Mouse (Mus musculus): ENCODE measurements around the gene Hist1h2an. TPM values are rescaled to one million over a fixed set of nuclear protein-coding genes. Genes with fewer than 3 reads are reported as not detected.
"Not testable (repeated sequence)": the region's sequence is repeated elsewhere in the genome, so short reads cannot be mapped to it uniquely, and the experiment has no call there.

The Hist1h2an gene
- 14.9 and 15.3 TPM in 2 replicates for polyA plus RNA-seq (2011; ENCODE audit: insufficient read depth, insufficient read length, low replicate concordance, missing spikeins)

- under 1% methylated on average over 40 of the region's 63 CpGs for WGBS
- H3K4me3 ChIP-seq (replicated peaks; ENCODE audit: control insufficient read depth, low read depth, low read length) = peak within 1 kb of the TSS; percentile 63
- H3K4me1 ChIP-seq (ENCODE audit: control insufficient read depth, insufficient read depth, low read length) = not testable (repeated sequence)
- TF ChIP-seq POLR2A (IDR thresholded peaks at IDR 0.05; ENCODE audit: borderline replicate concordance, control insufficient read depth, low read depth, low read length) = peak; percentile 95
- H3K27ac ChIP-seq (ENCODE audit: control insufficient read depth, insufficient read depth, low read depth, low read length, poor library complexity) = peak within 1 kb of the TSS; percentile 96
These were observed at the start of gene Hist1h2an, which contains the start of gene Hist1h2bp for GRCm38 (mm10) chr13:21786899-21787629. Hist1h2an (minus strand) TSS chr13:21787218. Hist1h2bp (plus strand) TSS chr13:21787461.

DNA sequence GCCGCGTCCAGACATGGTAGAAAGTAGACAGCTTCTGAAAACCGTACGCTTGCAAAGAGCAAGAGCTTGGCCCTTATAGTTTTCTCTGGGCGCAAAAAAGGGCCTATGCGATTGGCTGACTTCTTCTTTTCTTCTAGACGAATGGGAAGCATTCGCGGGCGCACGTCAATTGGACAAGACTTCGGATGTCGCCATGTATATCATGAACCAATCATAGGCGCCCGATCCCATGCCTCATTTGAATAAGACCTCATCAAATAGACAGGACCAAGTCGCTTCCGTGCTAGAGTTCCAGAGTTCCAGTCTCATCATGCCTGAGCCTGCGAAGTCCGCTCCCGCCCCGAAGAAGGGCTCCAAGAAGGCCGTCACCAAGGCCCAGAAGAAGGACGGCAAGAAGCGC lies 46.4 kb upstream of the Hist1h2an start, which contains the start of the genes Hist1h2ap and Hist1h2br:
TSS of gene Hist1h2ap (minus strand) at position 47 of the 400 bp plus-strand sequence.
TSS of gene Hist1h2br (plus strand) at position 283 of the 400 bp plus-strand sequence.
- not testable (repeated sequence) for H3K27ac ChIP-seq (ENCODE audit: control insufficient read depth, insufficient read depth, low read depth, low read length, poor library complexity); H3K4me1 ChIP-seq (ENCODE audit: control insufficient read depth, insufficient read depth, low read length); H3K4me3 ChIP-seq (replicated peaks; ENCODE audit: control insufficient read depth, low read depth, low read length)
- WGBS = no CpG with 5 or more reads among the region's 24 CpGs

DNA sequence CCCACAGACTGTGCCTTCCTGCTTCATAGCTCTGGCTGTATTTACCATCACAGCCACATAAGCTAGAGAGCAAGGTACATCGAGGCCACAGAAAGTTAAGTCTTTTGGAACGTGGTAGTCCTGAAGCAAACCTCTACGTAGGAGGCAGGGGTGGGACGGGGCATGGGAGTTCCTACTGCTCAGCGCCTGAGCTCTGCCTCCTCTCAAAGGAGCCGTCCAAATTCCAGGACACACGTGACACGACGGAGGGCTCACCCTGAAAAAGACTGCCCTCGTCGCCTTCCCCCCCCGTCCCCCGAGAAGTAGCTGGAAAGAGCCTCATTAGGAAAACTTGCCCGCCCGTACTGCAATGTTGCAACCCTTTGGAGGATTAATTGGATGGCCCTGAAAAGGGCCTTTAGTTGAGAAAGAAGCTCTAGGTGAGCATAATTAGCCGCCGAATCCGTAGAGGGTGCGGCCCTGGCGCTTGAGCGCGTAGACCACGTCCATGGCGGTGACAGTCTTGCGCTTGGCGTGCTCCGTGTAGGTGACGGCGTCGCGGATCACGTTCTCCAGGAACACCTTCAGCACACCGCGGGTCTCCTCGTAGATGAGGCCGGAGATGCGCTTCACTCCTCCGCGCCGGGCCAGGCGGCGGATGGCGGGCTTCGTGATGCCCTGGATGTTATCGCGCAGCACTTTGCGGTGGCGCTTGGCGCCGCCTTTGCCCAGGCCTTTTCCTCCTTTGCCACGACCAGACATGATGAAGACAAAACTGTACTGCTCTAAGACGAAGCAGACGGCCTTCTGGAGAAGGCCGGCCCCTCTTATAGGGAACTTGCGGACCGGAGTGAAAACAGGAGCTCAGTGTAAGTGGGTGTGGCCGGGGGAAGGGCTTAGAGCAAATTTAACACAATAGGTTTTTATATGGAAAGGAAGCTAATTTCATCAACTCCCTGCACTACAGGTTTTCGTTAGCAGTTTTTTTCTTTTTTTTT lies 44.7 kb upstream of the Hist1h2an start, which contains the start of gene Hist1h4n:
TSS of gene Hist1h4n (minus strand) at position 779 of the 977 bp plus-strand sequence.
- WGBS = under 1% methylated on average over 26 of the region's 58 CpGs
- Histone ChIP-seq H3K4me3 (replicated peaks; ENCODE audit: control insufficient read depth, low read depth, low read length) (peak within 1 kb of the TSS; percentile 27), H3K27ac (ENCODE audit: control insufficient read depth, insufficient read depth, low read depth, low read length, poor library complexity) (peak within 1 kb of the TSS; percentile 82)
- H3K4me1 ChIP-seq (ENCODE audit: control insufficient read depth, insufficient read depth, low read length) = not testable (repeated sequence)
- 0 out of 2 replicates have a peak, but pooled peaks have one; percentile 26 for TF ChIP-seq POLR2A (IDR thresholded peaks at IDR 0.05; ENCODE audit: borderline replicate concordance, control insufficient read depth, low read depth, low read length)

DNA sequence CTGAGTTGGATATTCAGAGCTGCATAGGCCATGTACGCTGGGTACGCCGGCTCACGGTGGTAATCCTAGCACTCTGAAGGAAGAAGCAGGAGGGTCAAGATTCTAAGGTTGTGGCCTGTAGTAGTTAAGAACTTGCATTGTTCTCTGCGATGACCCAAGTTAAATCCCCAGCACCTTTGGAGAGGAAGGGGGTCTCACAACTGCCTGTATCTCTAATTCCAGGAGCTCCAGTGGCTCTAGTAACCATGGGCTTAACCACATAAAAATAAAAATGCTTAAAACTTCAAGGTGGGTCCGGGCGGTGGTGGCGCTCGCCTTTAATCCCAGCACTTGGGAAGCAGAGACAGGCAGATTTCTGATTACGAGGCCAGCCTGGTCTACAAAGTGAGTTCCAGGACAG lies 43.3 kb upstream of the Hist1h2an start:
- peak overlapping the region; percentile 16 for H3K4me3 ChIP-seq (replicated peaks; ENCODE audit: control insufficient read depth, low read depth, low read length)
- WGBS = 92% methylated on average over 10 of the region's 10 CpGs
- H3K27ac ChIP-seq (ENCODE audit: control insufficient read depth, insufficient read depth, low read depth, low read length, poor library complexity) = 0 out of 2 replicates have a peak overlapping the region, but pooled peaks have one; percentile 24

DNA sequence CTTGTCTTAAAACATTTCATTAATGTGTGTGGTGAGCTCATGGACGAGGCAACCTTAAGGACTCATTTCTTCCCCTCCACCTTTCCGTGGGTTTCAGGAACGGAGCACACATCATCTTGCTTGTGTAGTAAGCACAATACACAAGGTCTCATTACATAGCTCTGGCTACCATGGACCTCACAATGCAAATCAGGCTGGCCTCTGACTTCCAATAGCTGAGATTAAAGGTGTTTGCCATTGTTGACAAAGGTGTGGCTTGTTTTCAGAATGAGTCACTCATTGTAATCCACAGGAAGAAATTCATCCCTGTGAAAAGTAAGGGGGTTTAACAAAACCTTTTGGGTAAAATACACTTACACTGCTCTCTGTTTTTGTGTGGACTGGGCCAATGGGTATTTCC lies 41.5 kb upstream of the Hist1h2an start:
- no peak overlapping the region for H3K4me3 ChIP-seq (replicated peaks; ENCODE audit: control insufficient read depth, low read depth, low read length)
- no peak overlapping the region for H3K27ac ChIP-seq (ENCODE audit: control insufficient read depth, insufficient read depth, low read depth, low read length, poor library complexity)
- peaks cover 1% of the 10 kb centered on the region; the same call in 1 of the 2 replicates for H3K4me1 ChIP-seq (ENCODE audit: control insufficient read depth, insufficient read depth, low read length)
- no peak for TF ChIP-seq POLR2A (IDR thresholded peaks at IDR 0.05; ENCODE audit: borderline replicate concordance, control insufficient read depth, low read depth, low read length)
- TF ChIP-seq CTCF (IDR thresholded peaks at IDR 0.05; ENCODE audit: control insufficient read depth, insufficient read depth, low read length) = no peak
- WGBS = 84% methylated on average over 3 of the region's 3 CpGs

More for the DNA sequence above, 43.3 kb upstream of the Hist1h2an start:
- TF ChIP-seq POLR2A (IDR thresholded peaks at IDR 0.05; ENCODE audit: borderline replicate concordance, control insufficient read depth, low read depth, low read length) (no peak), CTCF (IDR thresholded peaks at IDR 0.05; ENCODE audit: control insufficient read depth, insufficient read depth, low read length) (no peak)
- H3K4me1 ChIP-seq (ENCODE audit: control insufficient read depth, insufficient read depth, low read length) = peaks cover 1% of the 10 kb centered on the region; the same call in 1 of the 2 replicates

DNA sequence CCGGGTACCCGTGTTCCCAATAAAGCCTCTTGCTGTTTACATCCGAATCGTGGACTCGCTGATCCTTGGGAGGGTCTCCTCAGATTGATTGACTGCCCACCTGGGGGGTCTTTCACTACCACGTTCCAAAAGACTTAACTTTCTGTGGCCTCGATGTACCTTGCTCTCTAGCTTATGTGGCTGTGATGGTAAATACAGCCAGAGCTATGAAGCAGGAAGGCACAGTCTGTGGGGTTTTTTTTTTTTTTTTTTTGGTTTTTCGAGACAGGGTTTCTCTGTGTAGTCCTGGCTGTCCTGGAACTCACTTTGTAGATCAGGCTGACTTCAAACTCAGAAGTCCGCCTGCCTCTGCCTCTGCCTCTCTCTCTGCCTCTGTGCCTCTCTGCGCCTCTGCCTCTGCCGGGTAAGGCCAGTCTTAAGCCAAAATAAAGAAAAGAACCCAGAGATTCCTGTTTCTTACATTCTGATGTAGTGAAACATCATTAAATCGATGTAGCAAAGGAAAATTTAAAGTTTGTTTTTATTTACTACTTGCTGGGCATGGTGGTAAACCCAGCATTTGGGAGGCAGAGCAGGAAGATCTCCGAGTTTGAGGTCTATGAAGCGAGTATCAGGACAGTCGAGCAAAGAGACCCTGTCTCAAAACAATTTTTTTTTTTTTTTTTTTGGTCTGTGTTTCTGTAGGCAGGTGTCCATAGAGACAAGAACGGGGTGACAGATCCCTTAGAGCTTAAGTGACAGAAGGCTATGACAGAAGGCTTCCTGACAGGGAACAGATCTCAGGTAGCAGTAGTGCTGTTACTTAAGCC lies 33.3 kb upstream of the Hist1h2an start:
- not testable (repeated sequence) for H3K4me1 ChIP-seq (ENCODE audit: control insufficient read depth, insufficient read depth, low read length); H3K27ac ChIP-seq (ENCODE audit: control insufficient read depth, insufficient read depth, low read depth, low read length, poor library complexity); H3K4me3 ChIP-seq (replicated peaks; ENCODE audit: control insufficient read depth, low read depth, low read length)
- 79% methylated on average over 7 of the region's 16 CpGs for WGBS

DNA sequence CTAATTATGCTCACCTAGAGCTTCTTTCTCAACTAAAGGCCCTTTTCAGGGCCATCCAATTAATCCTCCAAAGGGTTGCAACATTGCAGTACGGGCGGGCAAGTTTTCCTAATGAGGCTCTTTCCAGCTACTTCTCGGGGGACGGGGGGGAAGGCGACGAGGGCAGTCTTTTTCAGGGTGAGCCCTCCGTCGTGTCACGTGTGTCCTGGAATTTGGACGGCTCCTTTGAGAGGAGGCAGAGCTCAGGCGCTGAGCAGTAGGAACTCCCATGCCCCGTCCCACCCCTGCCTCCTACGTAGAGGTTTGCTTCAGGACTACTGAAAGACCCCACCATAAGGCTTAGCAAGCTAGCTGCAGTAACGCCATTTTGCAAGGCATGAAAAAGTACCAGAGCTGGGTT lies 25.1 kb upstream of the Hist1h2an start:
- Histone ChIP-seq H3K4me3 (replicated peaks; ENCODE audit: control insufficient read depth, low read depth, low read length) (peak overlapping the region; percentile 31), H3K27ac (ENCODE audit: control insufficient read depth, insufficient read depth, low read depth, low read length, poor library complexity) (peak overlapping the region; percentile 83)
- WGBS = under 1% methylated on average over 14 of the region's 14 CpGs
- not testable (repeated sequence) for H3K4me1 ChIP-seq (ENCODE audit: control insufficient read depth, insufficient read depth, low read length)

DNA sequence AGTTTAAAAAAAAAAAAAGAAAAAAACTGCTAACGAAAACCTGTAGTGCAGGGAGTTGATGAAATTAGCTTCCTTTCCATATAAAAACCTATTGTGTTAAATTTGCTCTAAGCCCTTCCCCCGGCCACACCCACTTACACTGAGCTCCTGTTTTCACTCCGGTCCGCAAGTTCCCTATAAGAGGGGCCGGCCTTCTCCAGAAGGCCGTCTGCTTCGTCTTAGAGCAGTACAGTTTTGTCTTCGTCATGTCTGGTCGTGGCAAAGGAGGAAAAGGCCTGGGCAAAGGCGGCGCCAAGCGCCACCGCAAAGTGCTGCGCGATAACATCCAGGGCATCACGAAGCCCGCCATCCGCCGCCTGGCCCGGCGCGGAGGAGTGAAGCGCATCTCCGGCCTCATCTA lies 24.5 kb upstream of the Hist1h2an start, which contains the start of gene Hist1h4m:
TSS of gene Hist1h4m (plus strand) at position 208 of the 400 bp plus-strand sequence.
- H3K4me1 ChIP-seq (ENCODE audit: control insufficient read depth, insufficient read depth, low read length) = not testable (repeated sequence)

DNA sequence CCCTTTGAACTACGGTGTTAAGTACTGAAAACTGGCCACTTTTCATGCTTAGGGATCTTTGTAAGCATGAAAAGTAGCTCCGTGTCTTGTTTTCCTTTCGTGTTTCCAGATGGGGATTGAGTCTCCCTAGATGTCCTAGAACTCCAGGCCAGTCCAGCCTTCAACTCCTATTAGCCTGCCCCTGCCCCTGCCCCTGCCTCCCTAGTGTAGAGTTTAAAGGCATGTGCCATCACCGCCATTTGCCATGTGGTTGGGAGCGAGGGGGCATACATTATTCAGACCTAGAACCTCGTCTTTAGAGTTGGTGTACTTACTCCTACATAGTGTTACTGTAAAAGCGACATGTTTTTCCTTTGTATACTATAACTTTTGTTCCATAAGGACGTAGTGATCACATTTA lies 24.1 kb upstream of the Hist1h2an start:
- H3K4me3 ChIP-seq (replicated peaks; ENCODE audit: control insufficient read depth, low read depth, low read length); H3K4me1 ChIP-seq (ENCODE audit: control insufficient read depth, insufficient read depth, low read length); H3K27ac ChIP-seq (ENCODE audit: control insufficient read depth, insufficient read depth, low read depth, low read length, poor library complexity): not testable (repeated sequence)
- whole genome bisulfite sequencing = no CpG with 5 or more reads among the region's 8 CpGs

More for the DNA sequence above, 24.5 kb upstream of the Hist1h2an start, which contains the start of gene Hist1h4m:
- Histone ChIP-seq H3K4me3 (replicated peaks; ENCODE audit: control insufficient read depth, low read depth, low read length) (peak within 1 kb of the TSS; percentile 31), H3K27ac (ENCODE audit: control insufficient read depth, insufficient read depth, low read depth, low read length, poor library complexity) (peak within 1 kb of the TSS; percentile 83)
- no CpG with 5 or more reads among the region's 24 CpGs for WGBS

DNA sequence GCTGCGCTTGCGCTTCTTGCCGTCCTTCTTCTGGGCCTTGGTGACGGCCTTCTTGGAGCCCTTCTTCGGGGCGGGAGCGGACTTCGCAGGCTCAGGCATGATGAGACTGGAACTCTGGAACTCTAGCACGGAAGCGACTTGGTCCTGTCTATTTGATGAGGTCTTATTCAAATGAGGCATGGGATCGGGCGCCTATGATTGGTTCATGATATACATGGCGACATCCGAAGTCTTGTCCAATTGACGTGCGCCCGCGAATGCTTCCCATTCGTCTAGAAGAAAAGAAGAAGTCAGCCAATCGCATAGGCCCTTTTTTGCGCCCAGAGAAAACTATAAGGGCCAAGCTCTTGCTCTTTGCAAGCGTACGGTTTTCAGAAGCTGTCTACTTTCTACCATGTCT lies 23.1 kb upstream of the Hist1h2an start, which contains the start of the genes Hist1h2bq and Hist1h2ao:
TSS of gene Hist1h2bq (minus strand) at position 125 of the 400 bp plus-strand sequence.
TSS of gene Hist1h2ao (plus strand) at position 393 of the 400 bp plus-strand sequence.
- not testable (repeated sequence) for H3K27ac ChIP-seq (ENCODE audit: control insufficient read depth, insufficient read depth, low read depth, low read length, poor library complexity); H3K4me3 ChIP-seq (replicated peaks; ENCODE audit: control insufficient read depth, low read depth, low read length); H3K4me1 ChIP-seq (ENCODE audit: control insufficient read depth, insufficient read depth, low read length)
- WGBS = no CpG with 5 or more reads among the region's 23 CpGs

DNA sequence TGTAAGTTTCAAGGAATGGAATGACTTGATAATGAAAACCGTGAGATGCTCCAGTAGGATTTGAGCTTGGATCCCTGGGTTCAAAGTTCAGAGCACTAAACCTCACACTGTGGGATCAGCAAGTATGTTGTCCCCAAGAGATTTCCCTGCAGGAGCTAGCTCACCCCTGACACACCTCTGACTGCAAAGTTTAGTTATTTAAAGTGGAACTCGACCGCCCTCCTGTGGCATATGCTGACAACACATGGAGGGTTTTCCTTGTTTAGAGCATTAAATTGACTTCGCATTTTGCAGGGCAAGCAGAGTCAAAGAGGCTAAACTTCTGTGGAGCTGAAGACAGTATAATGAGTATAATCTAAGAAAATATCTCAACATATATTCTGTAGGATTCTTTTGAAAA lies 16.0 kb upstream of the Hist1h2an start:
- not testable (repeated sequence) for H3K27ac ChIP-seq (ENCODE audit: control insufficient read depth, insufficient read depth, low read depth, low read length, poor library complexity); H3K4me3 ChIP-seq (replicated peaks; ENCODE audit: control insufficient read depth, low read depth, low read length); H3K4me1 ChIP-seq (ENCODE audit: control insufficient read depth, insufficient read depth, low read length)
- WGBS = no CpG with 5 or more reads among the region's 4 CpGs
